Mouse (Mus musculus): ENCODE data around the gene Cacna2d3. TPM values are rescaled to one million over a fixed set of nuclear protein-coding genes. Genes with fewer than 3 reads are reported as not detected.

Cacna2d3 gene
- polyA plus RNA-seq, 2 experiments: 0.03 TPM; not detected in 1

DNA sequence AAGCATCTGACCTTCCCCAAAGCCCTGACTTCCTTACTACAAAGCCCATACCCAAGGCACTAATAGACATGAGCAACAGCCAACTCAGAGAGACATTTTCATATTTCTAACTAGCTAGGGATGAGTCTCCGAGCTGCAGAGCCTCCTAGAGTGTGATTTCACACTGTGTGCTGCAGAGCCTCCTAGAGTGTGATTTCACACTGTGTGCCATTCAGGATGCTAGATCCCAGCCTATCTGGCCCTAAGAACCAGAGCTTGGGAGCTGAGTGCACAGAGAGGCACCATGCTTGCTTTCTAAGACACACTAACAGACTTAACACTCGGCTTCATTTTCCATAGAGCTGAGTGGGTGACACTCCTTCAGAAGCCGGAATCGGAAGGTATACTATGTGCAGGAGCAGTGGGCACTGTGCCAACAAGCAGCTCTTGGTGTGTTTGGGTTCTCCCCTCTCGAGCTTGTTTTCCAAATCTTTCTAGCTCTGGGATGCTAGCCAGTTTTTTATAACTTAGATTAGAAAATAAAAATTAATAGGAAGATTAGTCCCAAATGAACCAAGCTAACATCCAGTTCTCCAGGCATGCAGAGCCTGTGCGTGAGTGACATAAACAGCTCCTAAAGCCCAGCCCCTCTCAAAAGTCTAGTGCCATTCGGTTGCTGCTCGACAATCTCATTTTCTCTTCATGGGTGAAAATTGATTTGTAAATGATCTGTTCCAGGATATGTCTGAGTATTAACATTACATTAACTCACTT lies 316.4 kb downstream of the Cacna2d3 start:
- no peak overlapping the region for H3K27ac ChIP-seq
- H3K4me1 ChIP-seq (replicated peaks; ENCODE audit: control insufficient read depth in 2 of 2, insufficient read depth in 2 of 2, low read length in 1 of 2): no peaks in the 10 kb centered on the region
- no peaks in the 10 kb centered on the region for H3K36me3 ChIP-seq (replicated peaks; ENCODE audit: control insufficient read depth, insufficient read depth, low read depth)
- H3K9ac ChIP-seq (replicated peaks): no peak overlapping the region
- H3K27me3 ChIP-seq (ENCODE audit: control insufficient read depth, insufficient read depth, low read length): no peaks in the 10 kb centered on the region
- WGBS (ENCODE audit: insufficient replicate concordance): 55% methylated on average over 8 of the region's 8 CpGs
- H3K4me2 ChIP-seq (ENCODE audit: low read depth): no peak overlapping the region
- TF ChIP-seq EP300 (IDR thresholded peaks at IDR 0.05; ENCODE audit: low read depth) (no peak), CTCF (IDR thresholded peaks at IDR 0.05; ENCODE audit: low read depth) (no peak)
- no peak for DNase-seq (ENCODE audit: low read depth in 3 of 3, low spot score in 3 of 3)
- no peaks in the 10 kb centered on the region for H3K9me3 ChIP-seq (ENCODE audit: control insufficient read depth, low read length)
- H3K4me3 ChIP-seq (ENCODE audit: insufficient read depth in 1 of 2, low read depth in 2 of 2, low read length in 2 of 2): no peak overlapping the region
- ATAC-seq (ENCODE audit: insufficient read depth): no peak

DNA sequence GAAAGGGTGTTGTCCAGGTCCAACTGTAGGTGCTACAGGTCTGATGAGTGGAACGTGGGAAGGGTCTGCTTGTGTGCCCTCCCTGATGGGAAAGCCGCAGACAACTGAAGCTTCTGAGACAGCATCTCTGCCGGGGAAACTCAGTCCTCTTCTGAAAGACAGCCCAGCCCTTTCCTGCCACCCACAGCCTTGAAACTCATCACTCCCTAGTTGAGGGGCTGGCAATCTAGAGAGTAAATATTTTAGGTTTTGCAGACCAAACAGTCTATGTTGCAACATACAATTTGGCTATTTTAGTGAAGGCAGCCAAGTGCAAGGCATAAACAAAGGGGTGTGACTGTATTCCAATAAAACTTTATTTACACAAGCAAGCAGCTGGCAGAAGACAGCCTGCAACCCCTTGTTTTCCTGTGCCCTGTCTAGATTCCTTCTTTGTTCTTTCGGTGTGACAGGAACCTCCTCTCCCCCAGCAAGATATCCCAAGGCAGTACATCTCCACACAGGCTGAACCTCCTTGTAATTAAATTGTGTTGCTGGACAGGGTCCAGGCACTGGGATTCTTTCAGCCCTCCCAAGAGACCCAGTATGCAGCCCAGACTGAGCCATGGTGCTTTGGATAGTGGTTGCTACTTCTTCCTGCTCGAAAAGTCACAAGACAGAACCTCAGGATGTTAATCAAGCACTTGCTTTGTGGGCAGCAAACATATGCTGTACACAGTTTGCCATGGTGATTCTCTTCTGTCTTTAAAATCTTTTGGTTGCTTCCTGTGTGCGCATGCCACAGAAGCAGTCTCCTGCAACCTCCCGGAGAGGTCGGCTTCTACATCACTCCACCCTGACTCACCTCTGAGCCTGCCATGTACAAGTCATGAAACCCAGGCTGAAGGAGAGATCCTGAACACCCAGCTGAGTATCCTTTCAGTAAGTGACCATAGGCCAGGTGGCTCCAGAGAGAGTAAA lies 317.5 kb downstream of the Cacna2d3 start:
- no peak for TF ChIP-seq CTCF (IDR thresholded peaks at IDR 0.05; ENCODE audit: low read depth)
- TF ChIP-seq EP300 (IDR thresholded peaks at IDR 0.05; ENCODE audit: low read depth): no peak
- ATAC-seq (ENCODE audit: insufficient read depth) (no peak), DNase-seq (ENCODE audit: low read depth in 3 of 3, low spot score in 3 of 3) (no peak)
- Histone ChIP-seq H3K9me3 (ENCODE audit: control insufficient read depth, low read length) (no peaks in the 10 kb centered on the region), H3K4me2 (ENCODE audit: low read depth) (no peak overlapping the region), H3K4me3 (ENCODE audit: insufficient read depth in 1 of 2, low read depth in 2 of 2, low read length in 2 of 2) (no peak overlapping the region), H3K4me1 (replicated peaks; ENCODE audit: control insufficient read depth in 2 of 2, insufficient read depth in 2 of 2, low read length in 1 of 2) (no peaks in the 10 kb centered on the region), H3K36me3 (replicated peaks; ENCODE audit: control insufficient read depth, insufficient read depth, low read depth) (no peaks in the 10 kb centered on the region), H3K27ac (no peak overlapping the region), H3K9ac (replicated peaks) (no peak overlapping the region), H3K27me3 (ENCODE audit: control insufficient read depth, insufficient read depth, low read length) (no peaks in the 10 kb centered on the region)
- 55% methylated on average over 8 of the region's 8 CpGs for WGBS (ENCODE audit: insufficient replicate concordance)

DNA sequence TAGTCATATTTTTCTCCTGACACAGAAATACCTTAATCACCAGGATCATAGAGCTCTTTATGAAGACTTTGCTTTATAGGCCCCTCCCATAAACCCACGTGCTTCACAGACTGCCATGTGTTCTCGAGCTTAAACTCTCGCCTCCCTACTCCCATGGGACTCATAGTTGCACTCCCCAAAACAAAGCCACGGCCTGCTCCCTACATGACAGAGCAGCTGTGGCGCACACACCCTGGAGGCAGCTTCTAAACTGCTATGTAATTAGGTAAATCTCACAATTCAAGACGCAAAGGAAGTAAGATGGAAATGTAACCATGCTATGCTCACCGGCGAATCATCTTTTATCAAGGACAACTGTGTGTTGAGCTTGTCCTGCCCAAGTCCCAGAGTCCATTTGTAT lies 319.2 kb downstream of the Cacna2d3 start:
- no peak overlapping the region for H3K9ac ChIP-seq (replicated peaks)
- H3K36me3 ChIP-seq (replicated peaks; ENCODE audit: control insufficient read depth, insufficient read depth, low read depth): no peaks in the 10 kb centered on the region
- H3K27me3 ChIP-seq (ENCODE audit: control insufficient read depth, insufficient read depth, low read length): no peaks in the 10 kb centered on the region
- H3K9me3 ChIP-seq (ENCODE audit: control insufficient read depth, low read length): no peaks in the 10 kb centered on the region
- no peak overlapping the region for H3K4me2 ChIP-seq (ENCODE audit: low read depth)
- no peaks in the 10 kb centered on the region for H3K4me1 ChIP-seq (replicated peaks; ENCODE audit: control insufficient read depth in 2 of 2, insufficient read depth in 2 of 2, low read length in 1 of 2)
- H3K4me3 ChIP-seq (ENCODE audit: insufficient read depth in 1 of 2, low read depth in 2 of 2, low read length in 2 of 2): no peak overlapping the region
- DNase-seq (ENCODE audit: low read depth in 3 of 3, low spot score in 3 of 3): no peak
- 52% methylated on average over 8 of the region's 8 CpGs for WGBS (ENCODE audit: insufficient replicate concordance)
- no peak for ATAC-seq (ENCODE audit: insufficient read depth)
- H3K27ac ChIP-seq: no peak overlapping the region
- TF ChIP-seq CTCF (IDR thresholded peaks at IDR 0.05; ENCODE audit: low read depth) (no peak), EP300 (IDR thresholded peaks at IDR 0.05; ENCODE audit: low read depth) (no peak)

DNA sequence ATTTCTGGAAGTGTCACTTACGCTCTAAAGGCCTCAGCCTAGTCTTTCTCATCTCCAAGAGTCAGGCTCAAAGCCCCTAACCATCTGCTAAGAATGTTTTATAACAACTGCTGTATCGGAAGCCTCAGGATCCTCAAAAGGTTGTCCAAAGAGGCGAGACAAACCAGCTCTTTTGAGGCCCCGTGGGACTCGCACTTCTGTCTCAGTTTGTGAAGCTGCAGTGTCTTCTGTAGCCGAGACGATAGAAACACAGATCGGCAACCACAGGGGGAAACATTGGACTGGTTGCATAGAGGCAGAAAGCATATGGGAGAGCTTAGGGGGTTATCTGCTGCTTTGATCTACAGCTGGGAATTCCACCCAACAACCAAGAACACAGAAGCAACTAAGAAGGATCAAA lies 327.9 kb downstream of the Cacna2d3 start:
- WGBS (ENCODE audit: insufficient replicate concordance): 61% methylated on average over 8 of the region's 8 CpGs
- Histone ChIP-seq H3K9ac (replicated peaks) (no peak overlapping the region), H3K4me2 (ENCODE audit: low read depth) (no peak overlapping the region), H3K9me3 (ENCODE audit: control insufficient read depth, low read length) (no peaks in the 10 kb centered on the region), H3K4me3 (ENCODE audit: insufficient read depth in 1 of 2, low read depth in 2 of 2, low read length in 2 of 2) (no peak overlapping the region), H3K27me3 (ENCODE audit: control insufficient read depth, insufficient read depth, low read length) (no peaks in the 10 kb centered on the region), H3K4me1 (replicated peaks; ENCODE audit: control insufficient read depth in 2 of 2, insufficient read depth in 2 of 2, low read length in 1 of 2) (no peaks in the 10 kb centered on the region), H3K36me3 (replicated peaks; ENCODE audit: control insufficient read depth, insufficient read depth, low read depth) (no peaks in the 10 kb centered on the region), H3K27ac (no peak overlapping the region)
- DNase-seq (ENCODE audit: low read depth in 3 of 3, low spot score in 3 of 3) (no peak), ATAC-seq (ENCODE audit: insufficient read depth) (no peak)
- TF ChIP-seq CTCF (IDR thresholded peaks at IDR 0.05; ENCODE audit: low read depth) (no peak), EP300 (IDR thresholded peaks at IDR 0.05; ENCODE audit: low read depth) (no peak)

DNA sequence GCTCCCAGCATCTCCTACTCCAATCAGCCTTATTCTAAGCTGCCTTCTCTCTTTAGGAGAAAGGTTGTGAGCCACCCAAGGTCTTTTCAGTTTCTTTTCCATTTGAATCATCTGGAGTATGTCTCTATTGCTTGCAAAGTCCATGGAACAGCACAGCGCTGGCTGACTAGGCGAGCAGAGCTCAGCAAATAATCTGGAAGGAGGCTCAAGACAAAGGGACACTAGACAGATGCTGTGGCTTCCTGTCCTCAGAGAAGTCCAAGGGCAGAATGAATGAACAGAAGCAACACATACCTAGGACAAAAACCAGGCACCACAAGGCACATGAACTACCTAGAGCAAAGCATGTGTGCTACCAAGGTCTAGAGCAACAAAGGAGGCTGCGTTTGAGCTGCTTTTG lies 328.8 kb downstream of the Cacna2d3 start:
- TF ChIP-seq CTCF (IDR thresholded peaks at IDR 0.05; ENCODE audit: low read depth) (no peak), EP300 (IDR thresholded peaks at IDR 0.05; ENCODE audit: low read depth) (no peak)
- Histone ChIP-seq H3K4me1 (replicated peaks; ENCODE audit: control insufficient read depth in 2 of 2, insufficient read depth in 2 of 2, low read length in 1 of 2) (no peaks in the 10 kb centered on the region), H3K9ac (replicated peaks) (no peak overlapping the region), H3K27ac (no peak overlapping the region), H3K4me3 (ENCODE audit: insufficient read depth in 1 of 2, low read depth in 2 of 2, low read length in 2 of 2) (no peak overlapping the region), H3K36me3 (replicated peaks; ENCODE audit: control insufficient read depth, insufficient read depth, low read depth) (no peaks in the 10 kb centered on the region), H3K27me3 (ENCODE audit: control insufficient read depth, insufficient read depth, low read length) (no peaks in the 10 kb centered on the region), H3K9me3 (ENCODE audit: control insufficient read depth, low read length) (no peaks in the 10 kb centered on the region), H3K4me2 (ENCODE audit: low read depth) (no peak overlapping the region)
- 68% methylated on average over 3 of the region's 3 CpGs for WGBS (ENCODE audit: insufficient replicate concordance)
- DNase-seq (ENCODE audit: low read depth in 3 of 3, low spot score in 3 of 3) (no peak), ATAC-seq (ENCODE audit: insufficient read depth) (no peak)

Data from liver, embryonic 14.5 days (tissue).